ENCODE assay signal across 1 mouse cellular context in the genomic region with DNA sequence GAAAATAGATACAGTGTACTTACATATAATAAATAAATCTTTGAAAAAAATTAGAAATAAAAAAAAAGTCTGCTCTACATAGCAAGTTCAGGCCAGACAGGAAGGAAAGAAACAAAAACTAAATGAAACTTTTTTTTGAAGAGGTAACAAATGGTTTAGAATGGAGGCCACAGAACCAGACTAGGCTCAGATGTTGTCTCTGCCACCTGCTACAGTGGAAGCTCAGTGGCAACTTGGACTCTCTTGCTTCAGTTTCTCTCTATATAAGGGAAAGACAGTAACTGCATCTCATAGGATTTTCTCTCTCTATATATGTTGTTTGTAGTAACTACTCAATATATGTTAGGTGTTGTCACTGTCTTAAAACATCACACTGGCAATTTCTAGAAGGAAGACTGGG.
A peak's percentile ranks its signal among the peaks of the same experiment; 100 is the strongest.
TF ChIP-seq lines count a peak whose summit lies in the region.

No protein-coding gene starts in this region.

TF ChIP-seq in MEL, 35 proteins besides CTCF, POLR2A, EP300 and RAD21:
- TF ChIP-seq ZMIZ1 (IDR thresholded peaks at IDR 0.05; ENCODE audit: low read depth, low read length) (no peak), JUND (IDR thresholded peaks at IDR 0.05; ENCODE audit: low read depth, low read length) (no peak), TAL1 (IDR thresholded peaks at IDR 0.05; ENCODE audit: low read length) (no peak), NRF1 (IDR thresholded peaks at IDR 0.05; ENCODE audit: insufficient read depth, low read depth, low read length, poor library complexity, severe bottlenecking) (no peak), CHD1 (IDR thresholded peaks at IDR 0.05; ENCODE audit: low read depth, low read length) (0 out of 2 replicates have a peak, but pooled peaks have one; percentile 59)
